Mouse (Mus musculus) liver, embryonic 14.5 days (tissue): Measurements from ENCODE around the gene Fuz.

Experiments
- CTCF ChIP-seq: IDR thresholded peaks from 2 replicates; pipeline ENCODE4 v1.5.1; 2016; ENCODE audit warnings: antibody characterized with exemption, low read depth, control low read depth
- EP300 ChIP-seq: IDR thresholded peaks from 2 replicates; pipeline ENCODE4 v1.6.1; 2016; ENCODE audit warnings: antibody characterized with exemption, low read depth

GRCm38 (mm10) chr7:44929204-44930151 is 33.6 kb downstream of the Fuz start, which contains the start of gene Ap2a1:
- TF ChIP-seq CTCF (no peak), EP300 (peak; percentile 62; the same call in 1 of the 2 replicates)
